Mouse (Mus musculus) thymus, adult 2 months (tissue): ENCODE measurements around the gene Vps35l. TPM values are rescaled to one million over a fixed set of nuclear protein-coding genes. Genes with fewer than 3 reads are reported as not detected.
A peak's percentile ranks its signal among the peaks of the same experiment; 100 is the strongest.

Source experiments
- DNase-seq: peaks from one replicate; pipeline ENCODE4 v3.0.0; 2021
- H3K27ac ChIP-seq: fragments of 200-500 bp; 2 replicates; pipeline ENCODE4 v1.5.1; 2012; ENCODE audit warnings: low read length, control low read depth; ENCODE audit not compliant: control insufficient read depth, insufficient read depth
- H3K27me3 ChIP-seq: fragments of 200-500 bp; 2 replicates; pipeline ENCODE4 v1.6.1; 2012; ENCODE audit warnings: mild to moderate bottlenecking, low read length, moderate library complexity, mixed read lengths; ENCODE audit not compliant: control insufficient read depth, insufficient read depth
- H3K36me3 ChIP-seq: fragments of 200-500 bp; 2 replicates; pipeline ENCODE4 v1.6.1; 2012; ENCODE audit warnings: mild to moderate bottlenecking, low read length, moderate library complexity; ENCODE audit not compliant: control insufficient read depth, insufficient read depth
- H3K4me1 ChIP-seq: fragments of 200-500 bp; replicated peaks from 2 replicates; pipeline ENCODE4 v1.6.1; 2012; ENCODE audit warnings: low read length; ENCODE audit not compliant: control insufficient read depth, insufficient read depth
- H3K4me3 ChIP-seq: fragments of 200-500 bp; 2 replicates; pipeline ENCODE4 v1.5.1; 2012; ENCODE audit warnings: mild to moderate bottlenecking, low read length, control low read depth, moderate library complexity; ENCODE audit not compliant: control insufficient read depth, insufficient read depth
- CTCF ChIP-seq: fragments of 200-500 bp; IDR thresholded peaks from 2 replicates; pipeline ENCODE4 v1.5.1; 2012; ENCODE audit warnings: mild to moderate bottlenecking, control low read depth, low read length, moderate library complexity, borderline replicate concordance; ENCODE audit not compliant: control insufficient read depth, poor library complexity, insufficient read depth; ENCODE audit errors: extremely low read depth
- POLR2A ChIP-seq: fragments of 200-500 bp; IDR thresholded peaks from 2 replicates; pipeline ENCODE4 v1.6.1; 2012; ENCODE audit warnings: mild to moderate bottlenecking, low read length, control low read depth, moderate library complexity; ENCODE audit not compliant: control insufficient read depth, poor library complexity, insufficient read depth; ENCODE audit errors: extremely low read depth
- WGBS: fragments of 180-500 bp; shearing (Covaris S2); methylation state at CpG from one replicate; pipeline ENCODE4 v1.1.7; 2018; 5-methylcytosine and 5-hydroxymethylcytosine counted together
- polyA plus RNA-seq: library from polyadenylated mRNA; depleted of rRNA; stranded (reverse); fragments of >200 nt; gene quantifications from 2 replicates; pipeline ENCODE4 v1.2.3, GENCODE M21; 2012

Gene Vps35l
- polyA plus RNA-seq, 1 experiment: 56.2 TPM

GRCm38 (mm10) chr7:118793899-118794298 lies 53.9 kb downstream of the Vps35l start:
- H3K36me3 ChIP-seq: peaks cover 13% of the 10 kb centered on the region
- H3K27me3 ChIP-seq: no peaks in the 10 kb centered on the region
- H3K4me1 ChIP-seq: no peaks in the 10 kb centered on the region
- TF ChIP-seq POLR2A (no peak), CTCF (no peak)
- 94% methylated on average over 8 of the region's 8 CpGs for WGBS
- H3K27ac ChIP-seq: no peak overlapping the region
- H3K4me3 ChIP-seq: no peak overlapping the region
- no peak for DNase-seq

GRCm38 (mm10) chr7:118795779-118796178 lies 55.8 kb downstream of the Vps35l start:
- H3K4me3 ChIP-seq: no peak overlapping the region
- no peaks in the 10 kb centered on the region for H3K4me1 ChIP-seq
- no peak for TF ChIP-seq CTCF
- no peak for TF ChIP-seq POLR2A
- H3K36me3 ChIP-seq: peaks cover 13% of the 10 kb centered on the region
- DNase-seq: no peak
- WGBS: 90% methylated on average over 8 of the region's 8 CpGs
- no peaks in the 10 kb centered on the region for H3K27me3 ChIP-seq
- H3K27ac ChIP-seq: no peak overlapping the region

GRCm38 (mm10) chr7:118796838-118797237 lies 56.8 kb downstream of the Vps35l start:
- H3K36me3 ChIP-seq: peaks cover 17% of the 10 kb centered on the region
- DNase-seq: no peak
- no peak overlapping the region for H3K27ac ChIP-seq
- 93% methylated on average over 9 of the region's 9 CpGs for WGBS
- no peak overlapping the region for H3K4me3 ChIP-seq
- H3K4me1 ChIP-seq: no peaks in the 10 kb centered on the region
- TF ChIP-seq CTCF (no peak), POLR2A (no peak)
- no peaks in the 10 kb centered on the region for H3K27me3 ChIP-seq

GRCm38 (mm10) chr7:118797600-118797999 lies 57.6 kb downstream of the Vps35l start:
- no peak for TF ChIP-seq CTCF
- no peak for TF ChIP-seq POLR2A
- no peaks in the 10 kb centered on the region for H3K4me1 ChIP-seq
- peaks cover 12% of the 10 kb centered on the region for H3K36me3 ChIP-seq
- H3K27ac ChIP-seq: no peak overlapping the region
- H3K27me3 ChIP-seq: no peaks in the 10 kb centered on the region
- 84% methylated on average over 7 of the region's 7 CpGs for WGBS
- no peak for DNase-seq
- no peak overlapping the region for H3K4me3 ChIP-seq

GRCm38 (mm10) chr7:118798105-118798570 lies 58.1 kb downstream of the Vps35l start:
- 34% methylated on average over 6 of the region's 6 CpGs for WGBS
- H3K4me3 ChIP-seq: no peak overlapping the region
- TF ChIP-seq POLR2A (no peak), CTCF (no peak)
- H3K27me3 ChIP-seq: no peaks in the 10 kb centered on the region
- peaks cover 7% of the 10 kb centered on the region for H3K36me3 ChIP-seq
- H3K27ac ChIP-seq: peak overlapping the region; percentile 43; the same call in 1 of the 2 replicates
- no peaks in the 10 kb centered on the region for H3K4me1 ChIP-seq
- DNase-seq: no peak

- H3K27me3 ChIP-seq: no peaks in the 10 kb centered on the region
- H3K36me3 ChIP-seq: peaks cover 10% of the 10 kb centered on the region; the same call in 1 of the 2 replicates
- no peak for DNase-seq
- H3K4me1 ChIP-seq: no peaks in the 10 kb centered on the region
- H3K4me3 ChIP-seq: no peak overlapping the region
- TF ChIP-seq CTCF: no peak
- no peak for TF ChIP-seq POLR2A
- H3K27ac ChIP-seq: no peak overlapping the region
- 44% methylated on average over 15 of the region's 15 CpGs for WGBS
Observed at GRCm38 (mm10) chr7:118800112-118800734, 60.2 kb downstream of the Vps35l start.
